Mouse (Mus musculus) myocyte (in vitro differentiated cells): Measurements from ENCODE around the gene AC161166.1. TPM values are rescaled to one million over a fixed set of nuclear protein-coding genes. Genes with fewer than 3 reads are reported as not detected.
A peak's percentile ranks its signal among the peaks of the same experiment; 100 is the strongest.

Experiments
- H3K27me3 ChIP-seq: one replicate; pipeline ENCODE4 v1.6.1; 2011; ENCODE audit not compliant: control insufficient read depth, insufficient read depth, insufficient read length
- H3K36me3 ChIP-seq: one replicate; pipeline ENCODE4 v1.6.1; 2011; ENCODE audit not compliant: control insufficient read depth, insufficient read depth
- H3K4me2 ChIP-seq: one replicate; pipeline ENCODE4 v1.6.1; 2011; ENCODE audit warnings: low read depth, control low read depth
- H3K4me3 ChIP-seq: one replicate; pipeline ENCODE4 v1.5.1; 2011; ENCODE audit warnings: mild to moderate bottlenecking, control low read depth, moderate library complexity
- H3K79me2 ChIP-seq: one replicate; pipeline ENCODE4 v1.6.1; 2011; ENCODE audit not compliant: control insufficient read depth, insufficient read depth
- H3ac ChIP-seq: one replicate; pipeline ENCODE4 v1.6.1; 2011; ENCODE audit not compliant: control insufficient read depth, insufficient read length
- CEBPB ChIP-seq: IDR thresholded peaks from 2 replicates; pipeline ENCODE4 v1.6.1; 2011; ENCODE audit warnings: mild to moderate bottlenecking, moderate library complexity; ENCODE audit not compliant: poor library complexity, insufficient read depth, severe bottlenecking
- E2F4 ChIP-seq: IDR thresholded peaks from one replicate; pipeline ENCODE4 v1.6.1; 2011; ENCODE audit warnings: mild to moderate bottlenecking, control low read depth, moderate library complexity; ENCODE audit not compliant: insufficient read depth
- MAX ChIP-seq: IDR thresholded peaks from one replicate; pipeline ENCODE4 v1.6.1; 2011; ENCODE audit warnings: low read depth, mild to moderate bottlenecking, control low read depth
- MYOD1 ChIP-seq, 3 experiments: IDR thresholded peaks; one replicate each; pipeline ENCODE4 v1.6.1; 2011; ENCODE audit warnings: control low read depth in 2 of 3, low read depth in 2 of 3, mild to moderate bottlenecking in 2 of 3, moderate library complexity in 1 of 3; ENCODE audit not compliant: insufficient read length in 2 of 3, control insufficient read depth in 1 of 3
- MYOG ChIP-seq, 3 experiments: IDR thresholded peaks; one replicate each; pipeline ENCODE4 v1.6.1; 2011; ENCODE audit warnings: control low read depth in 2 of 3, low read depth in 2 of 3, mild to moderate bottlenecking in 2 of 3; ENCODE audit not compliant: insufficient read length in 2 of 3, control insufficient read depth in 1 of 3, insufficient read depth in 1 of 3
- POLR2A ChIP-seq: IDR thresholded peaks from one replicate; pipeline ENCODE4 v1.6.1; 2011; ENCODE audit warnings: low read depth, mild to moderate bottlenecking, control low read depth, moderate library complexity; ENCODE audit not compliant: insufficient read length
- POLR2AphosphoS2 ChIP-seq: IDR thresholded peaks from one replicate; pipeline ENCODE4 v1.6.1; 2011; ENCODE audit warnings: low read depth, control low read depth; ENCODE audit not compliant: insufficient read length
- REST ChIP-seq: IDR thresholded peaks from one replicate; pipeline ENCODE4 v1.6.1; 2011; ENCODE audit warnings: mild to moderate bottlenecking, control low read depth, moderate library complexity; ENCODE audit not compliant: insufficient read depth, insufficient read length
- SRF ChIP-seq: IDR thresholded peaks from one replicate; pipeline ENCODE4 v1.6.1; 2011; ENCODE audit warnings: low read depth; ENCODE audit not compliant: control insufficient read depth, insufficient read length
- TCF12 ChIP-seq: IDR thresholded peaks from one replicate; pipeline ENCODE4 v1.6.1; 2011; ENCODE audit warnings: mild to moderate bottlenecking, control low read depth; ENCODE audit not compliant: poor library complexity, insufficient read depth, severe bottlenecking
- TCF3 ChIP-seq: IDR thresholded peaks from one replicate; pipeline ENCODE4 v1.6.1; 2011; ENCODE audit warnings: low read depth, control low read depth; ENCODE audit not compliant: insufficient read length
- USF1 ChIP-seq: IDR thresholded peaks from one replicate; pipeline ENCODE4 v1.6.1; 2011; ENCODE audit warnings: low read depth, mild to moderate bottlenecking, control low read depth, moderate library complexity
- polyA plus RNA-seq: library from polyadenylated mRNA; unstranded; fragments of >200 nt; fragmentation: generic; extraction: Trizol; gene quantifications from one replicate; pipeline ENCODE4 v1.2.1, GENCODE M21; 2012; ENCODE audit warnings: missing spikeins

AC161166.1 gene
- polyA plus RNA-seq, 1 experiment: 0.10 TPM

DNA sequence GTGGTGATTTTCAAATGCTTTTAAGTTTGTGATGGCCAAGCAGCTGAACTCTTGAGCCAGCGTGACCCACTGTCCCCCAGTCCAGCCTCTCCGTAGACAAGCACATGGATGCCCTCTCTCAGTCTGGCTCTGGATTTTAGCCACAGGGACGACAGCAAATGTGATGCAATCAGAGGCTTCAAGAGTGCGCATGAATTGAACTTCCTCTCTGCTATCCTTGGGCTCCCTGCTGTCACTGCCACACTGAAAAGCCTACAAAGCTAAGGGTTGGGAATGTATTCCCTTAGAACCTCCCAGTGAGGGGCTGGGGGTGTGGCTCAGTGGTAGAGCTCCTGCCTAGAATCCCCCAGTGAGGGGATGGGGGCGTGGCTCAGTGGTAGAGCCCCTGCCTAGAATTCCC is 26.4 kb upstream of the AC161166.1 start:
- Histone ChIP-seq H3ac (no peak overlapping the region), H3K27me3 (no peaks in the 10 kb centered on the region), H3K36me3 (no peaks in the 10 kb centered on the region), H3K4me3 (no peak overlapping the region), H3K79me2 (no peaks in the 10 kb centered on the region), H3K4me2 (peak overlapping the region; percentile 58)
- TF ChIP-seq TCF12: no peak
- TF ChIP-seq CEBPB: 0 out of 2 replicates have a peak, but pooled peaks have one; percentile 7

- H3K79me2 ChIP-seq: no peaks in the 10 kb centered on the region
- no peak for TF ChIP-seq USF1
- TF ChIP-seq E2F4: no peak
- peak; percentile 26 for TF ChIP-seq POLR2A
- no peak for TF ChIP-seq REST
- TF ChIP-seq MAX: no peak
- peak; percentile 68 for TF ChIP-seq POLR2AphosphoS2
- no peak for TF ChIP-seq TCF12
- TF ChIP-seq TCF3: no peak
- TF ChIP-seq SRF: no peak
- peak in 1 of 3 experiments; percentile 24 for TF ChIP-seq MYOG (IDR thresholded peaks at IDR 0.05; ENCODE audit: control insufficient read depth in 1 of 3, insufficient read depth in 1 of 3, insufficient read length in 2 of 3, low read depth in 2 of 3)
- peak overlapping the region; percentile 58 for H3K4me2 ChIP-seq
- H3K36me3 ChIP-seq: no peaks in the 10 kb centered on the region
- H3K4me3 ChIP-seq: no peak overlapping the region
- H3K27me3 ChIP-seq: no peaks in the 10 kb centered on the region
- no peak overlapping the region for H3ac ChIP-seq
Measured at GRCm38 (mm10) chr7:24538154-24538553, 25.9 kb upstream of the AC161166.1 start.

- Histone ChIP-seq H3K27me3 (no peaks in the 10 kb centered on the region), H3K36me3 (no peaks in the 10 kb centered on the region), H3K79me2 (no peaks in the 10 kb centered on the region), H3ac (no peak overlapping the region), H3K4me2 (no peak overlapping the region), H3K4me3 (no peak overlapping the region)
- TF ChIP-seq MAX: no peak
- TF ChIP-seq E2F4: no peak
- TF ChIP-seq MYOG (IDR thresholded peaks at IDR 0.05; ENCODE audit: control insufficient read depth in 1 of 3, insufficient read depth in 1 of 3, insufficient read length in 2 of 3, low read depth in 2 of 3): no peak
- TF ChIP-seq REST: no peak
- no peak for TF ChIP-seq TCF12
- TF ChIP-seq SRF: no peak
- TF ChIP-seq POLR2A: peak; percentile 47
- no peak for TF ChIP-seq USF1
- peak; percentile 97 for TF ChIP-seq POLR2AphosphoS2
- TF ChIP-seq TCF3: no peak
- TF ChIP-seq MYOD1 (IDR thresholded peaks at IDR 0.05; ENCODE audit: control insufficient read depth in 1 of 3, insufficient read length in 2 of 3, low read depth in 2 of 3): no peak
- no peak for TF ChIP-seq CEBPB
Measured at GRCm38 (mm10) chr7:24537591-24537990, 25.3 kb upstream of the AC161166.1 start.

DNA sequence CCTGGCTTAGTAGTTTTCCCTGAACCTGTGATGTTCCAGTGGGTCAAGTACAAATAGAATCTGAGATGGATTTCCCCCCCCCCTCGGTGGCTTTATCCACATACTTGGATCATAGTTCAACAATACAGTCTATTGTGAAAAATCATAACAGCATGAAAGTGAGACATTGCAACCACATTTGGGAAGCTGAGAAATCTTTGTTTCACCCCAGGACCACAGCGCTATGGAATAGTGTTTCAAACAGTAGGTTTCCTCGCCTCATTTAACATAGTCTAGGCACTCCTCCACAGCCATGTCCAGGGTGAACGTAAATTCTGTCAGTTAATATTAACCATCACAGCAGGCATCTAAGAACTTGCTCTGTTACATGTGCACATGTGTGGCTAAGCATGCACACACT is 24.8 kb upstream of the AC161166.1 start:
- no peak overlapping the region for H3ac ChIP-seq
- no peaks in the 10 kb centered on the region for H3K36me3 ChIP-seq
- no peak for TF ChIP-seq TCF3
- TF ChIP-seq TCF12: no peak
- TF ChIP-seq POLR2A: no peak
- no peak for TF ChIP-seq MYOD1 (IDR thresholded peaks at IDR 0.05; ENCODE audit: control insufficient read depth in 1 of 3, insufficient read length in 2 of 3, low read depth in 2 of 3)
- no peak for TF ChIP-seq SRF
- no peak for TF ChIP-seq MYOG (IDR thresholded peaks at IDR 0.05; ENCODE audit: control insufficient read depth in 1 of 3, insufficient read depth in 1 of 3, insufficient read length in 2 of 3, low read depth in 2 of 3)
- TF ChIP-seq POLR2AphosphoS2: no peak
- no peak for TF ChIP-seq REST
- TF ChIP-seq E2F4: no peak
- TF ChIP-seq CEBPB: no peak
- no peak for TF ChIP-seq USF1
- no peak for TF ChIP-seq MAX
- H3K4me3 ChIP-seq: no peak overlapping the region
- no peaks in the 10 kb centered on the region for H3K27me3 ChIP-seq
- no peak overlapping the region for H3K4me2 ChIP-seq
- no peaks in the 10 kb centered on the region for H3K79me2 ChIP-seq

DNA sequence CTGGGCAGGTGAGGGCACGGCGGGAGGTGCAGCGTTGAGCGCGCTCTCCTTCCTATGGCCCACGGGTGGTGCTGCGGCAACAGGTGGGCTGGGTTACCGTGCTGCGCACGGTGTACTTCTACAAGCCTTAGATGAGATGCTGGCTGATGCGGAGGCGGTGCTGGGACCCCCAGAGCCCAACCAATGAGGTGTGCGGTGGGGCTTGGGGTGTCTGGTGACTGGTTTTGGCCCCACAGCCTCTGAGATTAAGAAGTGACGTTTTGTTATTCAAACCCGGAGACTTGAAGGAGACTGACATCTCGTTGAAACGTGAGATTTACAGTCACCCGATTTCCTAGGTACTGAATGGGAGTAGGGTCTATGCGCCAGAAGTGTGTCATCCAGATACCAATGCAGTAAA is 22.0 kb upstream of the AC161166.1 start:
- H3K27me3 ChIP-seq: no peaks in the 10 kb centered on the region
- no peaks in the 10 kb centered on the region for H3K79me2 ChIP-seq
- H3K4me2 ChIP-seq: no peak overlapping the region
- H3K4me3 ChIP-seq: no peak overlapping the region
- no peak overlapping the region for H3ac ChIP-seq
- no peaks in the 10 kb centered on the region for H3K36me3 ChIP-seq
- TF ChIP-seq TCF3: no peak
- no peak for TF ChIP-seq TCF12
- TF ChIP-seq POLR2A: no peak
- no peak for TF ChIP-seq MYOG (IDR thresholded peaks at IDR 0.05; ENCODE audit: control insufficient read depth in 1 of 3, insufficient read depth in 1 of 3, insufficient read length in 2 of 3, low read depth in 2 of 3)
- TF ChIP-seq E2F4: no peak
- TF ChIP-seq MYOD1 (IDR thresholded peaks at IDR 0.05; ENCODE audit: control insufficient read depth in 1 of 3, insufficient read length in 2 of 3, low read depth in 2 of 3): no peak
